Mouse (Mus musculus) midbrain, embryonic 12.5 days (tissue): ENCODE results near the gene Xbp1. TPM values are rescaled to one million over a fixed set of nuclear protein-coding genes. Genes with fewer than 3 reads are reported as not detected.

Source experiments
- ATAC-seq: fragments of 200-750 bp; cut with Nextera tagmentation; 2 replicates; pipeline ENCODE4 v1.8.0; 2017; ENCODE audit warnings: low read depth, moderate TSS enrichment, moderate library complexity; ENCODE audit not compliant: low FRiP score
- H3K27ac ChIP-seq: fragments of 300-500 bp; sonication (generic); replicated peaks from 2 replicates; pipeline ENCODE4 v1.5.1; 2016; ENCODE audit warnings: mild to moderate bottlenecking
- H3K27me3 ChIP-seq: fragments of 300-500 bp; sonication (generic); 2 replicates; pipeline ENCODE4 v1.6.1; 2016; ENCODE audit warnings: mild to moderate bottlenecking
- H3K36me3 ChIP-seq: fragments of 300-500 bp; sonication (generic); 2 replicates; pipeline ENCODE4 v1.6.1; 2016
- H3K4me1 ChIP-seq: fragments of 300-500 bp; sonication (generic); 2 replicates; pipeline ENCODE4 v1.6.1; 2016
- H3K4me2 ChIP-seq: fragments of 300-500 bp; sonication (generic); replicated peaks from 2 replicates; pipeline ENCODE4 v1.6.1; 2016; ENCODE audit warnings: mild to moderate bottlenecking, moderate library complexity
- H3K4me3 ChIP-seq: fragments of 300-500 bp; sonication (generic); 2 replicates; pipeline ENCODE4 v1.5.1; 2016; ENCODE audit warnings: mild to moderate bottlenecking
- H3K9ac ChIP-seq: fragments of 300-500 bp; sonication (generic); replicated peaks from 2 replicates; pipeline ENCODE4 v1.6.1; 2016; ENCODE audit warnings: mild to moderate bottlenecking, moderate library complexity
- H3K9me3 ChIP-seq: fragments of 300-500 bp; sonication (generic); 2 replicates; pipeline ENCODE4 v1.6.1; 2016; ENCODE audit warnings: mild to moderate bottlenecking
- WGBS: fragments of 180-500 bp; shearing (Covaris S2); methylation state at CpG from one replicate; pipeline ENCODE4 v1.1.7; 2016; 5-methylcytosine and 5-hydroxymethylcytosine counted together
- polyA plus RNA-seq: library from polyadenylated mRNA; unstranded; fragments of >200 nt; fragmentation: Nextera tagmentation; extraction: Ambion mirVana; gene quantifications from 2 replicates; pipeline ENCODE4 v1.2.1, GENCODE M21; 2016

The Xbp1 gene
- polyA plus RNA-seq, 1 experiment from 2014 or later = 113 TPM

DNA sequence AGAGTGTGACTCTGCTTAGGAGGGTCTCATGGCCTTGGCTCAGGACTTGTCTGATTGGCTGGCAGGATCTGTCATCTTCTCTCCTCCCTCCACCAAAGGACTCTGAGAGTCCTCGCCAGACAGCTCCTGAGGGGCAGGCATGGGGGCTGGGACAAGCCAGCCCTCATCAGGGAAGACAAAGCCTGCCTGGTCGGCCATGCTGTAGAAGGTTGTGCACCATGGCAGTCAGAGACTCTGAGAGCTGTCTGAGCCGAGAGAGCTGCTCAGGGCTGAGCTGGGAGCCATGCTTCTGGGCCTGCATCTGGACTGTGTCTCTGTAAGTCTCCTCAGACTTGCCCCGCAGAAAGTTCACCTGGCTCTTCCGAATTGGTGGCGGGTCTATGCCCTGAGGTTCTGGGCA lies 43.4 kb downstream of the Xbp1 start:
- WGBS = 60% methylated on average over 6 of the region's 6 CpGs
- H3K27me3 ChIP-seq = peaks cover 7% of the 10 kb centered on the region; the same call in 1 of the 2 replicates
- no peak overlapping the region for H3K9ac ChIP-seq
- ATAC-seq = no peak
- H3K4me1 ChIP-seq = peaks cover 5% of the 10 kb centered on the region
- H3K27ac ChIP-seq = no peak overlapping the region
- no peaks in the 10 kb centered on the region for H3K36me3 ChIP-seq
- H3K4me3 ChIP-seq = no peak overlapping the region
- H3K4me2 ChIP-seq = no peak overlapping the region
- 0 out of 2 replicates have a peak, but pooled peaks cover 3% of the 10 kb centered on the region for H3K9me3 ChIP-seq

DNA sequence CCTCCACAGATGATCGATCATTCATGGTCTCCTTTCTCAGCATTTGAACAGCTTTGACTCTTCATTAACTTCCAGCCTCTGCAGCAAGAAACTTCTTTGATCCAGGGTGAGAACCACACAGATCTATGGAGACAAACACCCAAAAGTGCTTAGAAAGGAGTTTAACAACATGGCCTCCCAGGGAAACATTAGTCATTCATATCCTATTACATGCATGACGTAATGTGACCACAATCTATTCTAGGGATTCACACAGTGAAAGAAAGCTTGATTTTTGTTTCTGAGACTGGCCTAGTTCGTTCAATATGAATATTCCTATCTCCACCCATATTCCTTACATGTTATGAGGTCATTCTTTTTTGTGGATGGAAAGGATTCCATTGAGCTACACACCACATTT lies 45.1 kb downstream of the Xbp1 start:
- 78% methylated on average over 3 of the region's 3 CpGs for WGBS
- no peak overlapping the region for H3K4me3 ChIP-seq
- no peaks in the 10 kb centered on the region for H3K36me3 ChIP-seq
- no peak overlapping the region for H3K4me2 ChIP-seq
- H3K9ac ChIP-seq = no peak overlapping the region
- H3K9me3 ChIP-seq = 0 out of 2 replicates have a peak, but pooled peaks cover 3% of the 10 kb centered on the region
- peaks cover 7% of the 10 kb centered on the region; the same call in 1 of the 2 replicates for H3K27me3 ChIP-seq
- ATAC-seq = no peak
- H3K27ac ChIP-seq = no peak overlapping the region
- H3K4me1 ChIP-seq = peaks cover 5% of the 10 kb centered on the region

DNA sequence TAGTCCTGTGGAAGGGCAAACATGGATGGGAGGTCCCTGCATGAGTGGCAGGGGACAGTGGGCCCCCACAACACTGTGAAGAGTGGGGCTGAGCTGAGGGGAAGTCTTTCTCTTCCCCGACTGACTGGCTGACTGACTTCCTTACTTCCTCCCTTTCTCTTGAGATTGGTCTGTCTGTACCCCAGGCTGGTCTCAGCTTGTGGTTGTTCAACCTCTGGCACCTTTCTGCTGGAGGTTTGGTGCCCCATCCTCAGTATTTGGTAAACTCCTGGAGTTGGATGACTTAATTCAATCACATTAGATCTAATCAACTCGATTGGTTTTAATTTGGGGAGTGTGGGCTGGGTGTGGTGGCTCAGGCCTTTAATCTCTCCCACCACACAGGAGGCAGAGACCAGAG lies 46.0 kb downstream of the Xbp1 start:
- Histone ChIP-seq H3K4me3 (no peak overlapping the region), H3K36me3 (no peaks in the 10 kb centered on the region), H3K4me1 (peaks cover 5% of the 10 kb centered on the region), H3K4me2 (no peak overlapping the region), H3K27me3 (peaks cover 6% of the 10 kb centered on the region; the same call in 1 of the 2 replicates), H3K9me3 (0 out of 2 replicates have a peak, but pooled peaks cover 3% of the 10 kb centered on the region), H3K27ac (no peak overlapping the region), H3K9ac (no peak overlapping the region)
- WGBS = 78% methylated on average over 2 of the region's 2 CpGs
- no peak for ATAC-seq

DNA sequence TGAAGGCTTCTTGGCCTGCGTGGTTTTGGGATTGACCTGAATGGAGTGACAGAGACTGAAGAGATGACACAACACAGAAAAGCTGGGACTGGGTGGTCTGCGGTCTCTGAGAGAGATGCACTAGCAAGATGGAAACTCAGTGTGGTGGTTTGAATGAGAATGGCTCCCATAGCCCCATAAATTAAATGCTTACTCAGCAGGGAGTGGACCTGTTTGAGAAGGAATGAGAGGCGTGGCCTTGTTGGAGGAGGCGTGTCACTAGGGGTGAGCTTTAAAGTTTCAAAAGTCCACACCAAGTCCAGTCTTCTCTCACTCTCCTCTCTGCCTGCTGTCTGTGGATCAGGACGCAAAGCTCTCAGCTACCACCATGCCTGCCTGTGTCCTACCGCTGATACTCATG lies 47.2 kb downstream of the Xbp1 start:
- H3K36me3 ChIP-seq = no peaks in the 10 kb centered on the region
- ATAC-seq = no peak
- H3K4me2 ChIP-seq = no peak overlapping the region
- no peak overlapping the region for H3K27ac ChIP-seq
- H3K4me3 ChIP-seq = no peak overlapping the region
- H3K9ac ChIP-seq = no peak overlapping the region
- H3K27me3 ChIP-seq = 0 out of 2 replicates have a peak, but pooled peaks cover 4% of the 10 kb centered on the region
- H3K4me1 ChIP-seq = peaks cover 5% of the 10 kb centered on the region
- WGBS = 92% methylated on average over 6 of the region's 6 CpGs
- 0 out of 2 replicates have a peak, but pooled peaks cover 3% of the 10 kb centered on the region for H3K9me3 ChIP-seq

DNA sequence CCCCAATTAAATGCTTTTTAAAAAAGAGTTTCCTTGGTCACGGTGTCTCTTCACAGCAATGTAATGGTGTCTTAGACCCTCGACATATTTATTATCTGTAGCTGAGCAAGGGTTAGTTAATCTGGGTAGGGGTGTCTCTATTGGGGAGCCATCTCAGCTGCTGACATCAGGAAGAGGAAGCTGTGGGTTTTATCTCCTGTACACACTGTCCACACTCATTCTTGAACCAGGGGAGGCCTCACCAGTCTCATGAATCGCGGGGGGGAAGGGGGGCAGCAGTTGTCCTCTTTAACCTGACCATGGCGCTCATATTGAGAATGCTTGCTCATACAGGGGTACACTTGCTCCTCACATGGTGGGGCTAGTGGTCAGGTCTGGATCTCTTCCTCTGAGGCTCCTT lies 47.6 kb downstream of the Xbp1 start:
- Histone ChIP-seq H3K27ac (no peak overlapping the region), H3K4me3 (no peak overlapping the region), H3K27me3 (0 out of 2 replicates have a peak, but pooled peaks cover 4% of the 10 kb centered on the region), H3K36me3 (no peaks in the 10 kb centered on the region), H3K4me2 (no peak overlapping the region), H3K9ac (no peak overlapping the region), H3K9me3 (0 out of 2 replicates have a peak, but pooled peaks cover 3% of the 10 kb centered on the region), H3K4me1 (peaks cover under 1% of the 10 kb centered on the region; the same call in 1 of the 2 replicates)
- WGBS = 86% methylated on average over 5 of the region's 5 CpGs
- no peak for ATAC-seq

DNA sequence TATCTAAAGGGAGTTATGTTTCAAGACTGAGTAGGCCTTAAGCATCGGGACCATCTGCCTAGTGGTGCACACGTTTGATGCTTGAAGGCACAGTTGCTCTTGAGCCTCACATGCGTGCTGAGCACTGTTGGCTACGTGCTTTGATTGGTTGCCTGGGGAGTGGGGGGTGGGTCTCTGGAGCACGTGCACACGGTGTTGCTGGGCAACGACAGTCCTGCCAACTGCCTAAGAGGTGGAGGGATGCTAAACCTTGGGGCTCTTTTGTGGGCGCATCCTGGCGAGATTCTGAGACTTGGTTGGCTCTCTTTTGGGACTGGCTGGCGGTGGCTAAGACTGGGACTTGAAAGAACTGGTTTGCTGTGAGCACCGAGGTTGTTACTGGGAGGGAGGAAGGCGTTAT lies 49.0 kb downstream of the Xbp1 start, which contains the start of gene Ankrd36:
Ankrd36 (plus strand) TSS at position 211 of the 400 bp plus-strand sequence.
- no peak for ATAC-seq
- H3K27ac ChIP-seq = no peak within 1 kb of the TSS
- 76% methylated on average over 12 of the region's 12 CpGs for WGBS

DNA sequence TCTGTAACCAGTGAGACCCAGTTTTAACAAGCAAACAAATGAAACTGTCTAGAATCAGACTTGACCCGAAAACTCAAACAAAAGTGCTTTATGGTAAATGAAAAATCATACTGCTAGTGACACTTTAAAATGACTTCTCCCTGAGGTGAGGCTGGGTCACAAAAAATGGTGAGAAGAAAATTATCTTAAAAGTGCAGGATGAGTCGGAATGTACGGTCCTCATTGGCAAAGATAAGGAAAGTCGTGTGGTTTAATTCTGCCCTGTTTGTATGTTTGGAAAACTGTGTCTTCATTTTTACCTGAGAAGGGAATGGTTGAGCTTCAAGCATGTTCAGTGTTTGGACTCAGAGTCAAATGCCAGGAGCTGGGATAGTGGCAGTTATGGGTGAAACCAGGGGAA lies 51.4 kb downstream of the Xbp1 start:
- ATAC-seq = no peak
- 97% methylated on average over 4 of the region's 4 CpGs for WGBS
- Histone ChIP-seq H3K27ac (no peak overlapping the region), H3K36me3 (no peaks in the 10 kb centered on the region), H3K27me3 (no peaks in the 10 kb centered on the region), H3K4me3 (no peak overlapping the region), H3K4me2 (no peak overlapping the region), H3K9me3 (0 out of 2 replicates have a peak, but pooled peaks cover 3% of the 10 kb centered on the region), H3K9ac (no peak overlapping the region), H3K4me1 (no peaks in the 10 kb centered on the region)

More for the DNA sequence above, 49.0 kb downstream of the Xbp1 start, which contains the start of gene Ankrd36:
- Histone ChIP-seq H3K9ac (no peak within 1 kb of the TSS), H3K36me3 (no peaks in the 10 kb centered on the region), H3K9me3 (0 out of 2 replicates have a peak, but pooled peaks cover 3% of the 10 kb centered on the region), H3K27me3 (no peaks in the 10 kb centered on the region), H3K4me2 (no peak within 1 kb of the TSS), H3K4me3 (no peak within 1 kb of the TSS), H3K4me1 (no peaks in the 10 kb centered on the region)

DNA sequence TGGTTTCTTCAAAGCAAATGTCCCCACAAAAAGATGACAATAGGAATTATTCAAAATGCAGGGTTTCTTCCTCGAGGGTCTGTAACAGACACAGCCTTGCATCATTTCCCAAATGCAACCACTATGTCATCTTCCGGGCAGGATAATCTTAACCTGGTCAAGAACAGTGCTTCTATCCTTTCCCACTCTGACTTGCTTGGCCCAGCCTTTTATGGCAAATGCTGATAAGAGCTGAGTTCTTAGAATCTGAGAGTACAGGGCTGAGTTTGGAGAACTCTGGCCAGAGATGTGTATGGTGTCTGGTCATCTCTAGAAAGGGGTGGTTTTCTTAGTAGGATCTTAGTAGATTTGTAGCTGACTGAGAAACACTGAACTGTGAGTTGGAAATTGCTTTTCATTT lies 53.4 kb downstream of the Xbp1 start:
- Histone ChIP-seq H3K27me3 (no peaks in the 10 kb centered on the region), H3K9me3 (no peaks in the 10 kb centered on the region), H3K27ac (no peak overlapping the region), H3K4me1 (peaks cover 6% of the 10 kb centered on the region; the same call in 1 of the 2 replicates), H3K4me3 (no peak overlapping the region), H3K4me2 (no peak overlapping the region), H3K36me3 (no peaks in the 10 kb centered on the region), H3K9ac (no peak overlapping the region)
- no peak for ATAC-seq
- 85% methylated on average over 2 of the region's 2 CpGs for WGBS

DNA sequence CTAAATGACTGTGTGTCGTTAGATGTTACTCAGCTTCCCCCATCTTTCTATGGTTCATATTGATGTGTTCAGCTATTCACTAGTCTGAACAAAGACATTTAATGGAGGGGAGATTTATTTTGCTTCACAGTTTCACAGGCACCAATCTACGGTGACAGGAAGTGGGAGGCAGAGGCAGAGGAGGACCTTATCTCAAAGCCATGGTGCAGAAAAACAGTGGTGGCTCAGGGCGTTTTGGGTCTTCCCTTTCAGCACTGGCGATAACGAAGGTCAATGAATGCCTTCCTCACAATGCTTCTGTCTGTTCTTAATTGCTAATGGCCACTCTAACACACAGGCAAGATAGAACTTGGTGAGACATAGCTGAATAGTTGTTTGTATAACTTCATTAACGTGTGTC lies 54.6 kb downstream of the Xbp1 start:
- Histone ChIP-seq H3K4me3 (no peak overlapping the region), H3K36me3 (no peaks in the 10 kb centered on the region), H3K9ac (no peak overlapping the region), H3K27me3 (no peaks in the 10 kb centered on the region), H3K4me1 (peaks cover 6% of the 10 kb centered on the region; the same call in 1 of the 2 replicates), H3K27ac (no peak overlapping the region), H3K4me2 (no peak overlapping the region), H3K9me3 (no peaks in the 10 kb centered on the region)
- no peak for ATAC-seq
- 82% methylated on average over 6 of the region's 6 CpGs for WGBS

Other genes with a start within 250 kb of the Xbp1 start
- 8.8 and 10.1 TPM in 2 replicates for gene Znrf3, start 75.8 kb upstream of the Xbp1 start, polyA plus RNA-seq
- gene Ccdc117, start 21.5 kb downstream of the Xbp1 start, polyA plus RNA-seq = 25.8 and 29.6 TPM in 2 replicates
- 0.20 TPM in 1 of 2 replicates, not detected in the other for gene Ankrd36, start 49.0 kb downstream of the Xbp1 start, polyA plus RNA-seq
- 154 and 158 TPM in 2 replicates for gene Mrps24, start 195.0 kb downstream of the Xbp1 start, polyA plus RNA-seq
- 25.1 and 25.8 TPM in 2 replicates for gene Urgcp, start 241.7 kb downstream of the Xbp1 start, polyA plus RNA-seq